Mouse (Mus musculus): ENCODE results near the gene Polr1b. TPM values are rescaled to one million over a fixed set of nuclear protein-coding genes. Genes with fewer than 3 reads are reported as not detected.

Gene Polr1b
- polyA plus RNA-seq, 1 experiment from 2014 or later: 23.0 TPM

DNA sequence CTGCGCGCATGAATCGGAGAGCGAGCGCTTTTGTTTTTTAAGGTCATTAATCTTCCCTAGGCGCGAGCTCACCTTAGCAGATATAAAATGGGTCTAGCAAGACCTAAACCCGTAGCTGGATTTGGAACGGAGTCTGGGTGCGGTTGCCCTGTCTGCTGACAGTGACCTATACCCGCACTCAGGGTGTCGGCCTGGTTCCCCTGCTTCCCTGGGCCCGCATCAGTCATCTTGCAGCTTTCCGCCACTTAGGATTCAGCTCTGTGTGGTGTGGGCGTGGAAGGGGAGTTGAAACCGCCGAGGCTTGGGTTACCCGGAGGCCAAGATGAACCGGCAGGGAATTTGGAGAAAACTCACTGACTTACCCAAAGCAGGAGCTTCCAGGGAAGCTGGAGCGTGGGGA, 34.5 kb upstream of the Polr1b start:
- peak overlapping the region; percentile 59 for H3K9ac ChIP-seq (ENCODE audit: low read length)
- H3K4me1 ChIP-seq (ENCODE audit: control insufficient read depth, insufficient read depth, low read length): 0 out of 2 replicates have a peak, but pooled peaks cover 2% of the 10 kb centered on the region
- ATAC-seq (ENCODE audit: insufficient number of reproducible peaks, low FRiP score, low TSS enrichment, low read depth) (peak; percentile 35; the same call in 1 of the 2 replicates), DNase-seq (ENCODE audit: low spot score) (peak; percentile 71)
- H3K27ac ChIP-seq (replicated peaks; ENCODE audit: low read depth, low read length): no peak overlapping the region
- no peaks in the 10 kb centered on the region for H3K9me3 ChIP-seq (ENCODE audit: control insufficient read depth, low read length)
- WGBS: 0% methylated on average over 20 of the region's 20 CpGs
- no peaks in the 10 kb centered on the region for H3K36me3 ChIP-seq (ENCODE audit: control insufficient read depth, insufficient read depth, low read length)
- H3K27me3 ChIP-seq (ENCODE audit: control insufficient read depth, insufficient read depth, low read length): no peaks in the 10 kb centered on the region
- peak overlapping the region; percentile 60 for H3K4me3 ChIP-seq (ENCODE audit: low read depth, low read length)
- H3K4me2 ChIP-seq (ENCODE audit: low read depth, severe bottlenecking): peak overlapping the region; percentile 67

GRCm38 (mm10) chr2:129070296-129070695, 30.5 kb upstream of the Polr1b start:
- 0 out of 2 replicates have a peak, but pooled peaks cover 2% of the 10 kb centered on the region for H3K4me1 ChIP-seq (ENCODE audit: control insufficient read depth, insufficient read depth, low read length)
- no peak overlapping the region for H3K27ac ChIP-seq (replicated peaks; ENCODE audit: low read depth, low read length)
- no peaks in the 10 kb centered on the region for H3K36me3 ChIP-seq (ENCODE audit: control insufficient read depth, insufficient read depth, low read length)
- DNase-seq (ENCODE audit: low spot score) (no peak), ATAC-seq (ENCODE audit: insufficient number of reproducible peaks, low FRiP score, low TSS enrichment, low read depth) (no peak)
- 88% methylated on average over 3 of the region's 3 CpGs for WGBS
- no peaks in the 10 kb centered on the region for H3K9me3 ChIP-seq (ENCODE audit: control insufficient read depth, low read length)
- H3K9ac ChIP-seq (ENCODE audit: low read length): no peak overlapping the region
- no peaks in the 10 kb centered on the region for H3K27me3 ChIP-seq (ENCODE audit: control insufficient read depth, insufficient read depth, low read length)
- H3K4me3 ChIP-seq (ENCODE audit: low read depth, low read length): no peak overlapping the region
- no peak overlapping the region for H3K4me2 ChIP-seq (ENCODE audit: low read depth, severe bottlenecking)

GRCm38 (mm10) chr2:129078313-129078712, 22.5 kb upstream of the Polr1b start:
- no peak overlapping the region for H3K4me3 ChIP-seq (ENCODE audit: low read depth, low read length)
- H3K4me1 ChIP-seq (ENCODE audit: control insufficient read depth, insufficient read depth, low read length): no peaks in the 10 kb centered on the region
- H3K9ac ChIP-seq (ENCODE audit: low read length): no peak overlapping the region
- H3K9me3 ChIP-seq (ENCODE audit: control insufficient read depth, low read length): no peaks in the 10 kb centered on the region
- H3K27ac ChIP-seq (replicated peaks; ENCODE audit: low read depth, low read length): no peak overlapping the region
- H3K27me3 ChIP-seq (ENCODE audit: control insufficient read depth, insufficient read depth, low read length): no peaks in the 10 kb centered on the region
- WGBS: 77% methylated on average over 3 of the region's 3 CpGs
- H3K36me3 ChIP-seq (ENCODE audit: control insufficient read depth, insufficient read depth, low read length): no peaks in the 10 kb centered on the region
- no peak overlapping the region for H3K4me2 ChIP-seq (ENCODE audit: low read depth, severe bottlenecking)
- ATAC-seq (ENCODE audit: insufficient number of reproducible peaks, low FRiP score, low TSS enrichment, low read depth) (no peak), DNase-seq (ENCODE audit: low spot score) (peak; percentile 49)

DNA sequence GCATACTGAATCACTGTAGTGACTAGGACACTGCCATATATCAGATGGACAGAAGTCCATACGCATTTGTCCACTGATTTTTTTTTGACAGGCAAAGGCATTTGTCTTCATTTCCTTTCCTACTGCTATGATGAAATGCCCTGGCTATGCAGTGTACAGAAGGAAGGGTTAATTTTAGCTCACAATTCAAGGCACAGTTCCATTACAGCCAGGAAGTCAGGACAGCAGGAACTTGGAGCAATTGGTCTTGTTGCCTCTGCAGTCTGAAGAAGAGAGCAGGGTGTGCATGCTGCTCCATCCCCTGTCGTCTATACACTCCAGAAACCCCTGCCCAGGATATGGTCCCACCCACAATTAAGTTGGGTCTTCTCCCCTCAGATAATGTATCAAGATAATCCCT, 21.6 kb upstream of the Polr1b start:
- Histone ChIP-seq H3K9ac (ENCODE audit: low read length) (no peak overlapping the region), H3K4me1 (ENCODE audit: control insufficient read depth, insufficient read depth, low read length) (no peaks in the 10 kb centered on the region), H3K4me2 (ENCODE audit: low read depth, severe bottlenecking) (no peak overlapping the region), H3K27me3 (ENCODE audit: control insufficient read depth, insufficient read depth, low read length) (no peaks in the 10 kb centered on the region), H3K36me3 (ENCODE audit: control insufficient read depth, insufficient read depth, low read length) (no peaks in the 10 kb centered on the region), H3K4me3 (ENCODE audit: low read depth, low read length) (no peak overlapping the region), H3K9me3 (ENCODE audit: control insufficient read depth, low read length) (no peaks in the 10 kb centered on the region), H3K27ac (replicated peaks; ENCODE audit: low read depth, low read length) (no peak overlapping the region)
- WGBS: 83% methylated on average over 2 of the region's 2 CpGs
- ATAC-seq (ENCODE audit: insufficient number of reproducible peaks, low FRiP score, low TSS enrichment, low read depth) (no peak), DNase-seq (ENCODE audit: low spot score) (no peak)

DNA sequence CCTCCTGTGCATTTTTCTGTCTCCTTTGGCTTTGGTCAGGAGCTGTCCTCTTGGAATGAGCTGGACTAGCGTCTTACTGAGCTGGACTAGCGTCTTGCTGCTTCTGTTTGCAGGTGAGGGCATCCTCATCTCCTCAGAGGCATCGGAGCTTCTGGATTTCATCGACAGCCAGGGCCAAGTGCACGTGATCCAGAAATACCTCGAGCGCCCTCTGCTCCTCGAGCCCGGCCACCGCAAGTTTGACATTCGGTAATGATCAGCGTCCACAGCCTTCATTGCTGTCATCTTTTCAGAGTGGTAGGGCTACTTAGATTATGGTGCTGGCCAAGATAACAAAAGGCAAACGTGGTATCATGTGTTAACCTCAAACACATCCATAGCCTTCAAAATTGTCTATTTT, 19.7 kb upstream of the Polr1b start:
- no peaks in the 10 kb centered on the region for H3K4me1 ChIP-seq (ENCODE audit: control insufficient read depth, insufficient read depth, low read length)
- H3K4me2 ChIP-seq (ENCODE audit: low read depth, severe bottlenecking): no peak overlapping the region
- no peak overlapping the region for H3K4me3 ChIP-seq (ENCODE audit: low read depth, low read length)
- H3K9me3 ChIP-seq (ENCODE audit: control insufficient read depth, low read length): no peaks in the 10 kb centered on the region
- H3K36me3 ChIP-seq (ENCODE audit: control insufficient read depth, insufficient read depth, low read length): 0 out of 2 replicates have a peak, but pooled peaks cover 3% of the 10 kb centered on the region
- ATAC-seq (ENCODE audit: insufficient number of reproducible peaks, low FRiP score, low TSS enrichment, low read depth) (no peak), DNase-seq (ENCODE audit: low spot score) (no peak)
- WGBS: 67% methylated on average over 13 of the region's 13 CpGs
- H3K27me3 ChIP-seq (ENCODE audit: control insufficient read depth, insufficient read depth, low read length): no peaks in the 10 kb centered on the region
- H3K27ac ChIP-seq (replicated peaks; ENCODE audit: low read depth, low read length): no peak overlapping the region
- H3K9ac ChIP-seq (ENCODE audit: low read length): no peak overlapping the region

GRCm38 (mm10) chr2:129083514-129083913, 17.3 kb upstream of the Polr1b start:
- H3K36me3 ChIP-seq (ENCODE audit: control insufficient read depth, insufficient read depth, low read length): peaks cover 5% of the 10 kb centered on the region; the same call in 1 of the 2 replicates
- no peak for DNase-seq (ENCODE audit: low spot score)
- WGBS: 90% methylated on average over 5 of the region's 5 CpGs

GRCm38 (mm10) chr2:129084959-129085358, 15.8 kb upstream of the Polr1b start:
- Histone ChIP-seq H3K36me3 (ENCODE audit: control insufficient read depth, insufficient read depth, low read length) (peaks cover 8% of the 10 kb centered on the region; the same call in 1 of the 2 replicates), H3K9me3 (ENCODE audit: control insufficient read depth, low read length) (no peaks in the 10 kb centered on the region), H3K4me3 (ENCODE audit: low read depth, low read length) (no peak overlapping the region), H3K4me1 (ENCODE audit: control insufficient read depth, insufficient read depth, low read length) (no peaks in the 10 kb centered on the region), H3K9ac (ENCODE audit: low read length) (no peak overlapping the region), H3K27me3 (ENCODE audit: control insufficient read depth, insufficient read depth, low read length) (no peaks in the 10 kb centered on the region), H3K4me2 (ENCODE audit: low read depth, severe bottlenecking) (no peak overlapping the region), H3K27ac (replicated peaks; ENCODE audit: low read depth, low read length) (no peak overlapping the region)
- WGBS: 55% methylated on average over 2 of the region's 2 CpGs
- ATAC-seq (ENCODE audit: insufficient number of reproducible peaks, low FRiP score, low TSS enrichment, low read depth) (no peak), DNase-seq (ENCODE audit: low spot score) (peak; percentile 69)

More at GRCm38 (mm10) chr2:129083514-129083913, 17.3 kb upstream of the Polr1b start:
- H3K4me1 ChIP-seq (ENCODE audit: control insufficient read depth, insufficient read depth, low read length): no peaks in the 10 kb centered on the region
- H3K27ac ChIP-seq (replicated peaks; ENCODE audit: low read depth, low read length): no peak overlapping the region
- H3K4me3 ChIP-seq (ENCODE audit: low read depth, low read length): no peak overlapping the region
- no peak for ATAC-seq (ENCODE audit: insufficient number of reproducible peaks, low FRiP score, low TSS enrichment, low read depth)
- H3K4me2 ChIP-seq (ENCODE audit: low read depth, severe bottlenecking): no peak overlapping the region
- no peak overlapping the region for H3K9ac ChIP-seq (ENCODE audit: low read length)
- H3K9me3 ChIP-seq (ENCODE audit: control insufficient read depth, low read length): no peaks in the 10 kb centered on the region
- H3K27me3 ChIP-seq (ENCODE audit: control insufficient read depth, insufficient read depth, low read length): no peaks in the 10 kb centered on the region

DNA sequence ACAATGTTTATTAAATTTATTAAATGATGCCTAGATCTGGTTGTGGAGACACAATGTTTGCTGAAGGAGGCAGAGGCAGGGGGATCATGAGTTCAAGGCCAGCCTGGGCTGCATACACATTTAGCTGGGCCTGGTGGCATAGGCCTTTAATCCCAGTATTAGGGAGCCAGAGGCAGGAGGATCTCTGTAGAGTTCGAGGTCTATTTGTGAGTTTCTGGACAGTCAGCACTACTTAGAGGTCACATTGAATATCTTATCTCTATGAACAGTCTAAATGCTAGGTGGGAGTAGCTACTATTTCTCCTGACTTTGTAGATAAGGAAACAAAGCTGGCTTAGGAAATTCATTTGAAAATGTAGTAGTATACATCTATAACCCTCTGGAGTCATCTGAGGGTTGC, 13.3 kb upstream of the Polr1b start:
- DNase-seq (ENCODE audit: low spot score) (no peak), ATAC-seq (ENCODE audit: insufficient number of reproducible peaks, low FRiP score, low TSS enrichment, low read depth) (no peak)
- no peaks in the 10 kb centered on the region for H3K9me3 ChIP-seq (ENCODE audit: control insufficient read depth, low read length)
- H3K4me1 ChIP-seq (ENCODE audit: control insufficient read depth, insufficient read depth, low read length): no peaks in the 10 kb centered on the region
- 89% methylated on average over 1 of the region's 1 CpGs for WGBS
- peaks cover 9% of the 10 kb centered on the region; the same call in 1 of the 2 replicates for H3K36me3 ChIP-seq (ENCODE audit: control insufficient read depth, insufficient read depth, low read length)
- H3K4me3 ChIP-seq (ENCODE audit: low read depth, low read length): no peak overlapping the region
- no peak overlapping the region for H3K4me2 ChIP-seq (ENCODE audit: low read depth, severe bottlenecking)
- no peaks in the 10 kb centered on the region for H3K27me3 ChIP-seq (ENCODE audit: control insufficient read depth, insufficient read depth, low read length)
- no peak overlapping the region for H3K27ac ChIP-seq (replicated peaks; ENCODE audit: low read depth, low read length)
- no peak overlapping the region for H3K9ac ChIP-seq (ENCODE audit: low read length)

GRCm38 (mm10) chr2:129090370-129090769, 10.4 kb upstream of the Polr1b start:
- ATAC-seq (ENCODE audit: insufficient number of reproducible peaks, low FRiP score, low TSS enrichment, low read depth) (no peak), DNase-seq (ENCODE audit: low spot score) (no peak)
- Histone ChIP-seq H3K36me3 (ENCODE audit: control insufficient read depth, insufficient read depth, low read length) (peaks cover 9% of the 10 kb centered on the region), H3K27me3 (ENCODE audit: control insufficient read depth, insufficient read depth, low read length) (no peaks in the 10 kb centered on the region), H3K4me3 (ENCODE audit: low read depth, low read length) (no peak overlapping the region), H3K9ac (ENCODE audit: low read length) (no peak overlapping the region), H3K27ac (replicated peaks; ENCODE audit: low read depth, low read length) (no peak overlapping the region), H3K4me1 (ENCODE audit: control insufficient read depth, insufficient read depth, low read length) (no peaks in the 10 kb centered on the region), H3K4me2 (ENCODE audit: low read depth, severe bottlenecking) (no peak overlapping the region), H3K9me3 (ENCODE audit: control insufficient read depth, low read length) (no peaks in the 10 kb centered on the region)
- 78% methylated on average over 4 of the region's 4 CpGs for whole genome bisulfite sequencing

Measured in limb, embryonic 11.5 days (tissue).